Mouse (Mus musculus) small intestine, adult 2 months (tissue): ENCODE measurements around the gene Cacng2. TPM values are rescaled to one million over a fixed set of nuclear protein-coding genes. Genes with fewer than 3 reads are reported as not detected.
A peak's percentile ranks its signal among the peaks of the same experiment; 100 is the strongest.

ENCODE experiments used
- H3K27ac ChIP-seq: fragments of 200-500 bp; 2 replicates; pipeline ENCODE4 v1.5.1; 2012; ENCODE audit warnings: low read depth, low read length, control low read depth, inconsistent platforms; ENCODE audit not compliant: insufficient read depth
- H3K27me3 ChIP-seq: fragments of 200-500 bp; 2 replicates; pipeline ENCODE4 v1.6.1; 2012; ENCODE audit warnings: mild to moderate bottlenecking, moderate library complexity, low read length, inconsistent platforms; ENCODE audit not compliant: control insufficient read depth, insufficient read depth
- H3K36me3 ChIP-seq: fragments of 200-500 bp; 2 replicates; pipeline ENCODE4 v1.6.1; 2012; ENCODE audit warnings: mild to moderate bottlenecking, low read length, control low read depth, inconsistent platforms; ENCODE audit not compliant: control insufficient read depth, insufficient read depth
- H3K4me1 ChIP-seq: fragments of 200-500 bp; 2 replicates; pipeline ENCODE4 v1.6.1; 2012; ENCODE audit warnings: low read length, inconsistent platforms, mixed read lengths; ENCODE audit not compliant: control insufficient read depth, insufficient read depth, insufficient read length
- H3K4me3 ChIP-seq: fragments of 200-500 bp; 2 replicates; pipeline ENCODE4 v1.5.1; 2012; ENCODE audit warnings: low read depth, mild to moderate bottlenecking, control low read depth, inconsistent platforms, low read length, moderate library complexity
- CTCF ChIP-seq: fragments of 200-500 bp; IDR thresholded peaks from 2 replicates; pipeline ENCODE4 v1.5.1; 2012; ENCODE audit warnings: low read depth, mild to moderate bottlenecking, control low read depth, inconsistent platforms, low read length, moderate library complexity, mixed read lengths; ENCODE audit not compliant: insufficient replicate concordance, insufficient read length; ENCODE audit errors: extremely low read depth
- POLR2A ChIP-seq: fragments of 200-500 bp; IDR thresholded peaks from 2 replicates; pipeline ENCODE4 v1.6.1; 2012; ENCODE audit warnings: low read depth, mild to moderate bottlenecking, control low read depth, inconsistent platforms, low read length, moderate library complexity
- WGBS: fragments of 180-500 bp; shearing (Covaris S2); methylation state at CpG from one replicate; pipeline ENCODE4 v1.1.7; 2018; 5-methylcytosine and 5-hydroxymethylcytosine counted together
- polyA plus RNA-seq: library from polyadenylated mRNA; depleted of rRNA; stranded (reverse); fragments of >200 nt; gene quantifications from 2 replicates; pipeline ENCODE4 v1.2.3, GENCODE M21; 2012

Cacng2 gene
- polyA plus RNA-seq, 1 experiment = 0.04 TPM

- no peaks in the 10 kb centered on the region for H3K27me3 ChIP-seq
- 53% methylated on average over 8 of the region's 8 CpGs for WGBS
- peak overlapping the region; percentile 39; the same call in 1 of the 2 replicates for H3K4me3 ChIP-seq
- H3K36me3 ChIP-seq = no peaks in the 10 kb centered on the region
- TF ChIP-seq CTCF (no peak), POLR2A (no peak)
- H3K27ac ChIP-seq = no peak overlapping the region; the same call in 1 of the 2 replicates
- peaks cover 11% of the 10 kb centered on the region; the same call in 1 of the 2 replicates for H3K4me1 ChIP-seq
Measured at GRCm38 (mm10) chr15:78082149-78082548, 37.7 kb downstream of the Cacng2 start.

GRCm38 (mm10) chr15:78081384-78081783, 38.4 kb downstream of the Cacng2 start:
- no peak for TF ChIP-seq POLR2A
- no peak for TF ChIP-seq CTCF
- H3K36me3 ChIP-seq = no peaks in the 10 kb centered on the region
- H3K27ac ChIP-seq = no peak overlapping the region
- H3K4me1 ChIP-seq = peaks cover 11% of the 10 kb centered on the region; the same call in 1 of the 2 replicates
- 65% methylated on average over 7 of the region's 7 CpGs for WGBS
- no peaks in the 10 kb centered on the region for H3K27me3 ChIP-seq
- peak overlapping the region; percentile 39; the same call in 1 of the 2 replicates for H3K4me3 ChIP-seq

GRCm38 (mm10) chr15:78080326-78080725, 39.5 kb downstream of the Cacng2 start:
- WGBS = 60% methylated on average over 4 of the region's 4 CpGs

GRCm38 (mm10) chr15:78078776-78079628, 40.8 kb downstream of the Cacng2 start:
- WGBS = 56% methylated on average over 15 of the region's 15 CpGs
- TF ChIP-seq POLR2A = no peak
- TF ChIP-seq CTCF = no peak
- Histone ChIP-seq H3K27me3 (no peaks in the 10 kb centered on the region), H3K4me1 (peaks cover 11% of the 10 kb centered on the region; the same call in 1 of the 2 replicates), H3K36me3 (no peaks in the 10 kb centered on the region), H3K4me3 (no peak overlapping the region), H3K27ac (no peak overlapping the region)

More at GRCm38 (mm10) chr15:78080326-78080725, 39.5 kb downstream of the Cacng2 start:
- no peak for TF ChIP-seq POLR2A
- TF ChIP-seq CTCF = no peak
- Histone ChIP-seq H3K4me3 (no peak overlapping the region), H3K36me3 (no peaks in the 10 kb centered on the region), H3K4me1 (peaks cover 11% of the 10 kb centered on the region; the same call in 1 of the 2 replicates), H3K27ac (no peak overlapping the region), H3K27me3 (no peaks in the 10 kb centered on the region)

GRCm38 (mm10) chr15:78078206-78078605, 41.6 kb downstream of the Cacng2 start:
- peaks cover 11% of the 10 kb centered on the region; the same call in 1 of the 2 replicates for H3K4me1 ChIP-seq
- H3K36me3 ChIP-seq = no peaks in the 10 kb centered on the region
- no peak overlapping the region for H3K27ac ChIP-seq
- TF ChIP-seq CTCF (no peak), POLR2A (no peak)
- no peak overlapping the region for H3K4me3 ChIP-seq
- 65% methylated on average over 5 of the region's 5 CpGs for WGBS
- no peaks in the 10 kb centered on the region for H3K27me3 ChIP-seq

- 27% methylated on average over 3 of the region's 3 CpGs for WGBS
- no peaks in the 10 kb centered on the region for H3K36me3 ChIP-seq
Measured at GRCm38 (mm10) chr15:78075921-78076320, 43.9 kb downstream of the Cacng2 start.

GRCm38 (mm10) chr15:78073109-78073508, 46.7 kb downstream of the Cacng2 start:
- Histone ChIP-seq H3K4me1 (no peaks in the 10 kb centered on the region), H3K4me3 (no peak overlapping the region), H3K36me3 (no peaks in the 10 kb centered on the region), H3K27ac (no peak overlapping the region), H3K27me3 (no peaks in the 10 kb centered on the region)
- no peak for TF ChIP-seq CTCF
- TF ChIP-seq POLR2A = no peak
- 77% methylated on average over 7 of the region's 7 CpGs for WGBS

More at GRCm38 (mm10) chr15:78075921-78076320, 43.9 kb downstream of the Cacng2 start:
- Histone ChIP-seq H3K27ac (no peak overlapping the region), H3K4me3 (no peak overlapping the region), H3K27me3 (no peaks in the 10 kb centered on the region), H3K4me1 (no peaks in the 10 kb centered on the region)
- TF ChIP-seq CTCF (no peak), POLR2A (no peak)
